Mouse (Mus musculus): ENCODE results near the gene March1. TPM values are rescaled to one million over a fixed set of nuclear protein-coding genes. Genes with fewer than 3 reads are reported as not detected.

The March1 gene
- polyA plus RNA-seq, 1 experiment from 2014 or later = 14.1 TPM

DNA sequence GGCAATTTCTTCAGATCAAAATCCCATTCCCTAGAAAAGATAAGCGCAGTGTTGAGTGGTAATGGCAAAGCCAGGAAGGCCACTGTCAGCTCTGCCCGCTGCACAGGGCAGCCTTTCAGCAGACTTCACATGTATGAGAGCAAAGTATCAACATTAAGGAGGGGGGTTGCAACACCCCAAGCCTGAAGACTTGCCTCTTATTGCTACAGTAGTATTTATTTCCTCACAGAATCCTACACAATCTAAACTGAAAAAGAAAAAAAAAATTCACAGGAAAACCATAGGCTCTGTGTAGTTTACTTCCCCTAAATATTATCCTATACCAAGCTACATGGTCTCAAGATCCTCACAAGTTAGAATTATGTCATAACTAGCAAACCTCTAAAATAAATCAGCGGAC is 859.2 kb downstream of the March1 start:
- no peak overlapping the region for H3K4me3 ChIP-seq (ENCODE audit: low read depth, low read length)
- H3K4me2 ChIP-seq (ENCODE audit: low read length) = no peak overlapping the region
- ATAC-seq = no peak
- no peak for DNase-seq (ENCODE audit: low spot score)
- no peaks in the 10 kb centered on the region for H3K27me3 ChIP-seq (replicated peaks; ENCODE audit: control insufficient read depth, insufficient read depth, low read length)
- H3K36me3 ChIP-seq (ENCODE audit: control insufficient read depth, insufficient read depth, low read length) = peaks cover 63% of the 10 kb centered on the region
- 95% methylated on average over 3 of the region's 3 CpGs for WGBS
- H3K27ac ChIP-seq (ENCODE audit: low read depth, low read length) = no peak overlapping the region
- H3K4me1 ChIP-seq (ENCODE audit: control insufficient read depth, insufficient read depth, low read length) = no peaks in the 10 kb centered on the region
- no peaks in the 10 kb centered on the region for H3K9me3 ChIP-seq (replicated peaks; ENCODE audit: control insufficient read depth, low read length)
- no peak overlapping the region for H3K9ac ChIP-seq (ENCODE audit: low read length)

DNA sequence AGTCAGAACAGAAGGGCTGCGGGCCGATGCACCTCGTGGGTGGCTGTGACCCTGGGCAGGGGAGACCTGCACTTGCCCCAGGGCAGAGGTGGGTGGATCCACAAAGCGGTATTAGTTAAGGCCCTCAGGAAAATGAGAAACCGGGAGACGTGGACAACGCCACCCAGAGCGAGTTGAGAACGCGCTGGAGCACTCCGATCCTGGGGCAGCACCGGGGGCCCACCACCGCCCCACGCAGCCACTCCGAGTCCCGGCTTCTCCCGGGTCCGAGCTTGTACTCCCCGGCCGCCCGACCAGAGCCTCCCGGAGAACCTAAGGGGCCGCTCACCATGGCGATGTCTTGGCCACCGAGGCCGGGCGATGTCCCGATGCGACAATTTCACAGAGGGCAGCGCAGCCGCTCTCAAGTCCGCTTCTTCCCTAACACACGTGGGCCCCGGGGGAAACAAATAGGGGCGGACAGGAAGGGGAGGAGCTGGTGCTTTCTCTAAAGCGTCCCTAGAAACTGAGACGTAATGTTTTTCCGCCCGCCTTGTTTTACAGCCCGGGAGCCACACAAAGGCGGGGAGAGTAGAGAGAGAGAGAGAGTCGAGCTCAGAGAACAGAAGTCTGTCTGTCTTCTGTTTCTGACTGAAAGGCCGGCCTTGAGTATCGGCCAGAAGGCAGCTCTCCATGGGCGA is 868.5 kb downstream of the March1 start, which contains the start of gene Tma16:
Gene Tma16 (minus strand): TSS at position 447 of the 680 bp plus-strand sequence.
- Histone ChIP-seq H3K27ac (ENCODE audit: low read depth, low read length) (0 out of 2 replicates have a peak within 1 kb of the TSS, but pooled peaks have one; percentile 44), H3K4me2 (ENCODE audit: low read length) (peak within 1 kb of the TSS; percentile 69), H3K9me3 (replicated peaks; ENCODE audit: control insufficient read depth, low read length) (no peaks in the 10 kb centered on the region), H3K4me3 (ENCODE audit: low read depth, low read length) (peak within 1 kb of the TSS; percentile 68), H3K36me3 (ENCODE audit: control insufficient read depth, insufficient read depth, low read length) (peaks cover 18% of the 10 kb centered on the region), H3K4me1 (ENCODE audit: control insufficient read depth, insufficient read depth, low read length) (0 out of 2 replicates have a peak, but pooled peaks cover 2% of the 10 kb centered on the region), H3K9ac (ENCODE audit: low read length) (peak within 1 kb of the TSS; percentile 76), H3K27me3 (replicated peaks; ENCODE audit: control insufficient read depth, insufficient read depth, low read length) (no peaks in the 10 kb centered on the region)
- DNase-seq (ENCODE audit: low spot score) (peak; percentile 90), ATAC-seq (peak; percentile 97)
- WGBS = under 1% methylated on average over 43 of the region's 45 CpGs

DNA sequence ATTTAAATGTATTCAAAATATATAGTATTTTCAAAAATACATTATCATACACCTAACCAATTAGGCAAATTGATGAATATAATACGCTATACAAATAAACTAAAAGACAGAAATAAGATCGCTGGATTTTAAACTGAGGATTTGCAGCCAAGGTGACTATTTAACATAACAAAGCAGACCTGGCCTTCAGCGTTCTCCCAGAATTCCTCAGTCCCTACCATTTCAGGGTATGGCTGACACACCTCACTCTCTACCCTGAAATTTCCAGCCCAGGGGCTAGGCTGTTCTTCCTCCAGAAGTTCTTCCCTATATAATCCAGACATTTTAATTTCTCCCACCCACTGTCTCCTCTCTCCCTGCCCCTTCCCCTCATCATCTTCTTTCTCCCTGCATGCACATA is 870.9 kb downstream of the March1 start:
- DNase-seq (ENCODE audit: low spot score) = no peak
- no peak overlapping the region for H3K27ac ChIP-seq (ENCODE audit: low read depth, low read length)
- H3K9ac ChIP-seq (ENCODE audit: low read length) = no peak overlapping the region
- H3K4me1 ChIP-seq (ENCODE audit: control insufficient read depth, insufficient read depth, low read length) = 0 out of 2 replicates have a peak, but pooled peaks cover 2% of the 10 kb centered on the region
- H3K27me3 ChIP-seq (replicated peaks; ENCODE audit: control insufficient read depth, insufficient read depth, low read length) = no peaks in the 10 kb centered on the region
- no peak overlapping the region for H3K4me2 ChIP-seq (ENCODE audit: low read length)
- H3K4me3 ChIP-seq (ENCODE audit: low read depth, low read length) = no peak overlapping the region
- no peak for ATAC-seq
- 41% methylated on average over 3 of the region's 3 CpGs for WGBS
- no peaks in the 10 kb centered on the region for H3K9me3 ChIP-seq (replicated peaks; ENCODE audit: control insufficient read depth, low read length)
- no peaks in the 10 kb centered on the region for H3K36me3 ChIP-seq (ENCODE audit: control insufficient read depth, insufficient read depth, low read length)

DNA sequence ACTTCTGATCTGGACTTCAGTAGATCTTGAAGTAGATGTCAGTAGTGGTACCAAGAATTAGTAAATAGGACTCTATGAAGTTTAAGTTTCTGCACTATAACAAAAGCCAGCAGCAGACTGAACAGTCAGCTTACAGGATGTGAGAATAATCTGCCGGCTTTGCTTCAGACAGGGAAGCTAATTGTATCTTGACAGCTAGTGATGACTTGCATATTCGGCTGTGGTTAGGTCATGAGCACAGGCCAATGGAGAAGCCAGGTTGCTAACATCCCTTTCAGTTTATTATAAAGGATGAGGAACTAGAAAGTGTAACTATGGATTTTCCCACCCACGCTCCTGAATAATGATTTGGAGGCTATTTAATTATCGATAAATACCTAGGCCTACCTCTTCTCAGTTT is 872.9 kb downstream of the March1 start:
- Histone ChIP-seq H3K4me1 (ENCODE audit: control insufficient read depth, insufficient read depth, low read length) (no peaks in the 10 kb centered on the region), H3K27ac (ENCODE audit: low read depth, low read length) (no peak overlapping the region), H3K27me3 (replicated peaks; ENCODE audit: control insufficient read depth, insufficient read depth, low read length) (no peaks in the 10 kb centered on the region), H3K9me3 (replicated peaks; ENCODE audit: control insufficient read depth, low read length) (no peaks in the 10 kb centered on the region), H3K36me3 (ENCODE audit: control insufficient read depth, insufficient read depth, low read length) (no peaks in the 10 kb centered on the region), H3K4me3 (ENCODE audit: low read depth, low read length) (no peak overlapping the region), H3K4me2 (ENCODE audit: low read length) (no peak overlapping the region), H3K9ac (ENCODE audit: low read length) (no peak overlapping the region)
- ATAC-seq (no peak), DNase-seq (ENCODE audit: low spot score) (no peak)
- 88% methylated on average over 4 of the region's 4 CpGs for WGBS

DNA sequence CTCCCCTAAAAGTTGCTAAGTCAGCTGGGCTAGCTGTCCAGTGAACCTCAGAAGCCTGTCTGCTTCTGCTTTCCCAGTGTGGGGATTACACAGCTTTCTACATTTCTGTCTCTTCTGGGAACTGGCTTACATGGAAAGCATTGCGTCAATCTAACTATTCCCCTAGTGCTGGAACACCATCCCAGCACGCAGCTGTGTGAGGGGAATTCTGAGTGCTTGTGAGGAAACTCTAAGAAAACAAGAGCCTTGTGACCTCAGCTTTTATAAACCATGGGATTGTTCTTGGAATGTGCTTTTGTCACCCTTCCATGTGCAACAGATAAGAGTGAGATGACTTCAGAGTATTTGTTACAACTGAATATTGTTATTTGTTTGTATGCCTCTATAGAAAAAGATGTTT is 876.8 kb downstream of the March1 start:
- H3K27me3 ChIP-seq (replicated peaks; ENCODE audit: control insufficient read depth, insufficient read depth, low read length) = no peaks in the 10 kb centered on the region
- H3K27ac ChIP-seq (ENCODE audit: low read depth, low read length) = no peak overlapping the region
- H3K4me2 ChIP-seq (ENCODE audit: low read length) = no peak overlapping the region
- no peaks in the 10 kb centered on the region for H3K9me3 ChIP-seq (replicated peaks; ENCODE audit: control insufficient read depth, low read length)
- DNase-seq (ENCODE audit: low spot score) (no peak), ATAC-seq (no peak)
- no peaks in the 10 kb centered on the region for H3K4me1 ChIP-seq (ENCODE audit: control insufficient read depth, insufficient read depth, low read length)
- WGBS = 83% methylated on average over 2 of the region's 2 CpGs
- H3K36me3 ChIP-seq (ENCODE audit: control insufficient read depth, insufficient read depth, low read length) = no peaks in the 10 kb centered on the region
- no peak overlapping the region for H3K4me3 ChIP-seq (ENCODE audit: low read depth, low read length)
- no peak overlapping the region for H3K9ac ChIP-seq (ENCODE audit: low read length)

DNA sequence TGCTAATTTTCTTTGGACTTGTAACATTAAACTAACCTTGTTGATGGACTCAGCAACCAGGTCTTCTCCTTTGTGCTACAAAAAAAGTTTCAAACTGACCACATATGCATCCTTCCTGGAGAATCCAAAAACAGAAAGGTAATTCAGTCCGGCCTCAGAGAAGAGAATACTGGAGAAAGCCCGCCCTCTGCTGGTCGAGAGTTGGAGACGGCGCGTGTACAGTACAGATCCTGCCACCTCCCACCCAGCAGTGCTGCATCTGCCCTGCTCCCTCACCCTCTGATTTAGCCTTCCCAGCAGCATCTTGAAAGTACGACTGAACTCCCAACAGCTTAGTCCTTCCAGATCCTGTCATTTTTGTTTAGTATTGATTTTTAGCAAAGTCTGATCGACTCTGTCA is 878.0 kb downstream of the March1 start:
- no peaks in the 10 kb centered on the region for H3K9me3 ChIP-seq (replicated peaks; ENCODE audit: control insufficient read depth, low read length)
- no peak overlapping the region for H3K27ac ChIP-seq (ENCODE audit: low read depth, low read length)
- no peak overlapping the region for H3K9ac ChIP-seq (ENCODE audit: low read length)
- no peak overlapping the region for H3K4me2 ChIP-seq (ENCODE audit: low read length)
- peak; percentile 90 for ATAC-seq
- DNase-seq (ENCODE audit: low spot score) = peak; percentile 75
- no peaks in the 10 kb centered on the region for H3K4me1 ChIP-seq (ENCODE audit: control insufficient read depth, insufficient read depth, low read length)
- WGBS = 7% methylated on average over 8 of the region's 8 CpGs
- H3K36me3 ChIP-seq (ENCODE audit: control insufficient read depth, insufficient read depth, low read length) = no peaks in the 10 kb centered on the region
- H3K27me3 ChIP-seq (replicated peaks; ENCODE audit: control insufficient read depth, insufficient read depth, low read length) = no peaks in the 10 kb centered on the region
- H3K4me3 ChIP-seq (ENCODE audit: low read depth, low read length) = no peak overlapping the region

DNA sequence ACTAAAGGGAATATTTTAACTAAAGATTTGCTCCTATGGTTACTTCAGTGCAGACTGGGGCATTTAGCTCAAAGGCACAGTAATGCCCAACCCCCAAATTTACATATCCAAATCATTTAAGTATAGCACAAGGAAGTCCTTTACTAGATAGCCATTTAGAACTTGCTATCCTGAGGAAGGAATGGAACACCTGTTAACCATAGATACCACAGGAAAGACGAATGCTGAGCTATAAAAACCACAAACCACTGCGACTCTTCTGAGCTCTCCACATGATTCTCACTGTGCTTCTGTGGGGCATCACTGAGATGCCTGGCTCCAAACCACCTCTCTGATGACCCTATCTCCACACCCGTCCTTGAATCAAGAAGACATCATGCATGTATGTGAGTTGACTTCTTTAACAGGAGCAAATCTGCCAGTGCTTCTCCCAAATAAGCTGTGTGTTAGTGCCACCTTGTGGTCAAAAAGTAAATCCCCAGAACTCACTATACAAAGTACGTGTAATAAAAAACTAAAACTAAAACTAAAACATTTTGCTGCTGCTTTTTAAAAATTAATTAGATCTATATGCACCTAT is 879.4 kb downstream of the March1 start:
- DNase-seq (ENCODE audit: low spot score) = peak; percentile 84

DNA sequence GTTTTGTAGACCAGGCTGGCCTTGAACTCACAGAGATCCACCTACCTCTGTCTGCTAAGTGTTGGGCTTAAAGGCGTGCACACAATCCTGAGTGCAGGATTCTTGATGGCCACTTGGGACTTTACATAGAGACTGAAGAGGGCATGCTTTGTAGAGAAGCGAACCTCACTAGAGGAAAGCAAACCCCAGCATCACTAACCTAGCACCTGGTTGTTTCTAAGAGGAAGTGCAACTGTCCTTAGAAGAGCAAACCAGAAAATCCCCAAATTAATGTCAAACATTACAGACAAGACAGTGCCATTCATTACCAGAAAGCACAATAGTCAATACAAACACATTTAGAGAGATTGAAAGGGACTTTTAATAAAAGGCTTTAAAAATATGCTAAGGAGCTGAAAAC is 885.7 kb downstream of the March1 start:
- H3K4me2 ChIP-seq (ENCODE audit: low read length) = no peak overlapping the region
- WGBS = 81% methylated on average over 2 of the region's 2 CpGs

More for the DNA sequence above, 879.4 kb downstream of the March1 start:
- no peaks in the 10 kb centered on the region for H3K4me1 ChIP-seq (ENCODE audit: control insufficient read depth, insufficient read depth, low read length)
- no peak overlapping the region for H3K4me3 ChIP-seq (ENCODE audit: low read depth, low read length)
- H3K27ac ChIP-seq (ENCODE audit: low read depth, low read length) = no peak overlapping the region
- H3K9me3 ChIP-seq (replicated peaks; ENCODE audit: control insufficient read depth, low read length) = no peaks in the 10 kb centered on the region
- no peaks in the 10 kb centered on the region for H3K36me3 ChIP-seq (ENCODE audit: control insufficient read depth, insufficient read depth, low read length)
- 40% methylated on average over 4 of the region's 4 CpGs for WGBS
- H3K4me2 ChIP-seq (ENCODE audit: low read length) = no peak overlapping the region
- no peaks in the 10 kb centered on the region for H3K27me3 ChIP-seq (replicated peaks; ENCODE audit: control insufficient read depth, insufficient read depth, low read length)
- H3K9ac ChIP-seq (ENCODE audit: low read length) = no peak overlapping the region
- peak; percentile 57; the same call in 1 of the 2 replicates for ATAC-seq

DNA sequence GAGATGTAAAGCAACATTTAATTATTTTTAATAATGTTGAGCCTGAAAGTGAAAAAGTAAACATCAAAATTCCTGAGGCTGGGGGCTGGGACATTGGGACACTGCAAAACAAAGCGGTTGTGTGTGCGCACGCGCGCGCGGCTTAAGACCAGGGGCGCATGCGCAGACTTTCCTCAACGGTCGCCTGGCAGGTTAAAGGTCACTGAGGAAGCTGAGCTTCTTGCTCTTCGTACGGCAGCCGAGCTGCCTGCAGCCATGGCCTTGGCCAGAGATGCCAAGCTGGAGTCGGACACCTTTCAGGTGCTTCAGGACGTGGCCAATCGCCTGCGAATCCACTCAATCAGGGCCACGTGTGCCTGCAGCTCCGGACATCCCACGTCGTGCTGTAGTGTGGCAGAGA is 893.8 kb downstream of the March1 start, which contains the start of gene Tktl2:
Gene Tktl2 (plus strand): TSS at position 220 of the 400 bp plus-strand sequence.
- 95% methylated on average over 22 of the region's 22 CpGs for WGBS
- H3K4me1 ChIP-seq (ENCODE audit: control insufficient read depth, insufficient read depth, low read length) = no peaks in the 10 kb centered on the region
- no peak within 1 kb of the TSS for H3K27ac ChIP-seq (ENCODE audit: low read depth, low read length)
- DNase-seq (ENCODE audit: low spot score) = no peak
- no peak within 1 kb of the TSS for H3K4me2 ChIP-seq (ENCODE audit: low read length)
- H3K27me3 ChIP-seq (replicated peaks; ENCODE audit: control insufficient read depth, insufficient read depth, low read length) = no peaks in the 10 kb centered on the region
- H3K9me3 ChIP-seq (replicated peaks; ENCODE audit: control insufficient read depth, low read length) = no peaks in the 10 kb centered on the region
- ATAC-seq = no peak
- H3K9ac ChIP-seq (ENCODE audit: low read length) = no peak within 1 kb of the TSS
- no peak within 1 kb of the TSS for H3K4me3 ChIP-seq (ENCODE audit: low read depth, low read length)
- H3K36me3 ChIP-seq (ENCODE audit: control insufficient read depth, insufficient read depth, low read length) = no peaks in the 10 kb centered on the region

More for the DNA sequence above, 885.7 kb downstream of the March1 start:
- no peaks in the 10 kb centered on the region for H3K36me3 ChIP-seq (ENCODE audit: control insufficient read depth, insufficient read depth, low read length)
- H3K9me3 ChIP-seq (replicated peaks; ENCODE audit: control insufficient read depth, low read length) = no peaks in the 10 kb centered on the region
- no peaks in the 10 kb centered on the region for H3K27me3 ChIP-seq (replicated peaks; ENCODE audit: control insufficient read depth, insufficient read depth, low read length)
- ATAC-seq = no peak
- no peak overlapping the region for H3K4me3 ChIP-seq (ENCODE audit: low read depth, low read length)
- H3K27ac ChIP-seq (ENCODE audit: low read depth, low read length) = no peak overlapping the region
- DNase-seq (ENCODE audit: low spot score) = no peak
- no peaks in the 10 kb centered on the region for H3K4me1 ChIP-seq (ENCODE audit: control insufficient read depth, insufficient read depth, low read length)
- no peak overlapping the region for H3K9ac ChIP-seq (ENCODE audit: low read length)

Measured in forebrain, embryonic 14.5 days (tissue).